Mouse (Mus musculus): ENCODE measurements at regions not wholly inside any gene's neighbourhood (a gene's known extent, or its start where the extent isn't known, plus 50 kb on each side); places are given as distances from the start of the nearest gene placed in this dataset.

DNA sequence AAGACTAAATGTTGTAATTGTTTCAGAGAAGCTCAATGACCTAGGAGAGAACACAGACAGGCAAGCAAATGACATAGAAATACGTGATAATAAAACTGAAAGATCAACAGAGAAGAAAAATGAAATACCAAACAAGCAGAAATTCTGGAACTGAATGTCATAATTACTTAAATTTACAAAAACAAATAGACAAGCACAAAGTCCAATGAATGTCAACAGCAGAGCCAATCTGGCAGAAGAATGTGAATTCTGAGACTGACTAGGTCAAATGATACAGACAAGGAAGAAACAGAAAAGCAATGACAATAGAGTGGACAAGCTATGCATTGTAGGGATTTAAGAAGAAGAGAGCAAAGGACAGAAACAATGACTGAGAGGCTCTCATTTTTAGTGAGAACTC is 143.1 kb upstream of the N4bp1 start:
- ATAC-seq (ENCODE audit: low FRiP score, low TSS enrichment) (no peak), DNase-seq (no peak)
- Histone ChIP-seq H3K27me3 (ENCODE audit: control insufficient read depth, insufficient read depth, low read length) (no peaks in the 10 kb centered on the region), H3K27ac (replicated peaks; ENCODE audit: low read depth, low read length) (no peak overlapping the region), H3K9ac (replicated peaks; ENCODE audit: low read length) (no peak overlapping the region), H3K4me1 (ENCODE audit: control insufficient read depth, insufficient read depth, low read length) (no peaks in the 10 kb centered on the region), H3K4me2 (ENCODE audit: low read length) (no peak overlapping the region), H3K4me3 (replicated peaks; ENCODE audit: low read depth, low read length) (no peak overlapping the region), H3K9me3 (ENCODE audit: control insufficient read depth, low read length) (no peaks in the 10 kb centered on the region), H3K36me3 (ENCODE audit: control insufficient read depth, insufficient read depth, low read length) (no peaks in the 10 kb centered on the region)
- WGBS, result 86% methylated on average over 1 of the region's 1 CpGs

DNA sequence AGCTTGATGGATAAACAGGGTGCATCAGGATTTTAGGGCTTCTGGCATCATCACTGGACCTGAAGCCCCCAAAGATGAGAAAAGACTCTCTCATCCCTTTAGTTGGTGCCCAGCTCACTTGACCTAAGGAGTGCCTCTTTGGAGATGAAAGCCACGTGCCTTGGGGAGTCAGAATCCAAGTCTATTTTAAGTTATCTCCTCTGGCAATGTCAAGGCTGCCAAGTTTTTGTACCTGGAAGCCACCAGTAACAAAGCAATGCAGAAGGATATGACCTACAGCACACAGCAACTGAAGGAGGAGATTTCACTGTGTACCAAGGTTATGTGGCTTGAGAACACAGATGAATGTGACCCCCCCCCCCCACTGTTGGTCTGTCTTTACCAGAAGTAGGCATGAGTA is 140.9 kb upstream of the N4bp1 start:
- no peak overlapping the region for H3K4me3 ChIP-seq (replicated peaks; ENCODE audit: low read depth, low read length)
- ATAC-seq (ENCODE audit: low FRiP score, low TSS enrichment) (no peak), DNase-seq (no peak)
- H3K36me3 ChIP-seq (ENCODE audit: control insufficient read depth, insufficient read depth, low read length), result no peaks in the 10 kb centered on the region
- H3K4me1 ChIP-seq (ENCODE audit: control insufficient read depth, insufficient read depth, low read length), result no peaks in the 10 kb centered on the region
- 56% methylated on average over 1 of the region's 1 CpGs for WGBS
- H3K9me3 ChIP-seq (ENCODE audit: control insufficient read depth, low read length), result no peaks in the 10 kb centered on the region
- no peaks in the 10 kb centered on the region for H3K27me3 ChIP-seq (ENCODE audit: control insufficient read depth, insufficient read depth, low read length)
- H3K9ac ChIP-seq (replicated peaks; ENCODE audit: low read length), result no peak overlapping the region
- H3K27ac ChIP-seq (replicated peaks; ENCODE audit: low read depth, low read length), result no peak overlapping the region
- H3K4me2 ChIP-seq (ENCODE audit: low read length), result no peak overlapping the region

DNA sequence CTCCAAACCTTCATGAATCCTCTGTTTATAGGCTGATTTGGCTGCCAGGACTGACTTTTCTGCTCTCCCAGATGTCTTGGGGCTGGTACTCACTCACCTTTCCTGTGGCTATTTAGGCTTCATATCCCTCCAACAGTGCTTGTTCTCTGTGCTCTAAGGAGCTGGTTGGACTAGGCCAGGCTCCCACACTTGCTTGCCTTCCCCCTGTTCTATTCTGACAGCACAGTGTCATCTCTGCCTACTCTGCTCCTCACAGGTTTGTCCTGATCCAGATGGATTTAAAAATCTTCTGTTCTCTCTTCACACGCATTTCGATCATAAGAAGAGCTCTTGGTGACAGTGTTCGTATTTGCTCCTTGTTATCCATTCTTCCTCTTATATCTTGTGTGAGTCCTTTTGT is 134.7 kb upstream of the N4bp1 start:
- Histone ChIP-seq H3K4me2 (ENCODE audit: low read length) (no peak overlapping the region), H3K9me3 (ENCODE audit: control insufficient read depth, low read length) (no peaks in the 10 kb centered on the region), H3K4me1 (ENCODE audit: control insufficient read depth, insufficient read depth, low read length) (no peaks in the 10 kb centered on the region), H3K27me3 (ENCODE audit: control insufficient read depth, insufficient read depth, low read length) (no peaks in the 10 kb centered on the region), H3K9ac (replicated peaks; ENCODE audit: low read length) (no peak overlapping the region), H3K4me3 (replicated peaks; ENCODE audit: low read depth, low read length) (no peak overlapping the region), H3K36me3 (ENCODE audit: control insufficient read depth, insufficient read depth, low read length) (no peaks in the 10 kb centered on the region), H3K27ac (replicated peaks; ENCODE audit: low read depth, low read length) (no peak overlapping the region)
- no peak for ATAC-seq (ENCODE audit: low FRiP score, low TSS enrichment)
- DNase-seq, result no peak
- 94% methylated on average over 3 of the region's 3 CpGs for WGBS

DNA sequence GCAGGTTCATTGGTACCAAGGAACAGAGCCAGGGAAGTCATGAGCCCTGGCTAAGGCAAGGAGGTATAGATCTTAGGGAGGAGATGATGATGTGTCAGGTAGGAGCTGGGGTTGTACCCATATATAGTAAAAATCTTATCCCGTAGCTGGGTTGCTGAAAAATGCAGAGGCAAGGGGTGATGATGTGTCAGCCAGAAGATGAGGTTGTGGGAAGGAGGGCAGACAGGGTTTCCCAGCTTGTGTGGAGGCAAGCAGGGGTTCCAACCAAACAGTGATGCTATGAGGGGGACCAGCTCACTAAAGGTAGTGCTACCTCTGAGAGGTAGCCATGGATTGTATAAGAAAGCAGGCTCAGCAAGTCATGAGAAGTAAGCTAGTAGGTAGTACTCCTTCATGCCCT is 90.5 kb upstream of the N4bp1 start:
- Histone ChIP-seq H3K27ac (replicated peaks; ENCODE audit: low read depth, low read length) (no peak overlapping the region), H3K27me3 (ENCODE audit: control insufficient read depth, insufficient read depth, low read length) (no peaks in the 10 kb centered on the region), H3K4me2 (ENCODE audit: low read length) (no peak overlapping the region), H3K9ac (replicated peaks; ENCODE audit: low read length) (no peak overlapping the region), H3K4me1 (ENCODE audit: control insufficient read depth, insufficient read depth, low read length) (no peaks in the 10 kb centered on the region), H3K36me3 (ENCODE audit: control insufficient read depth, insufficient read depth, low read length) (no peaks in the 10 kb centered on the region), H3K9me3 (ENCODE audit: control insufficient read depth, low read length) (no peaks in the 10 kb centered on the region), H3K4me3 (replicated peaks; ENCODE audit: low read depth, low read length) (no peak overlapping the region)
- DNase-seq (no peak), ATAC-seq (ENCODE audit: low FRiP score, low TSS enrichment) (no peak)
- 97% methylated on average over 1 of the region's 1 CpGs for WGBS

DNA sequence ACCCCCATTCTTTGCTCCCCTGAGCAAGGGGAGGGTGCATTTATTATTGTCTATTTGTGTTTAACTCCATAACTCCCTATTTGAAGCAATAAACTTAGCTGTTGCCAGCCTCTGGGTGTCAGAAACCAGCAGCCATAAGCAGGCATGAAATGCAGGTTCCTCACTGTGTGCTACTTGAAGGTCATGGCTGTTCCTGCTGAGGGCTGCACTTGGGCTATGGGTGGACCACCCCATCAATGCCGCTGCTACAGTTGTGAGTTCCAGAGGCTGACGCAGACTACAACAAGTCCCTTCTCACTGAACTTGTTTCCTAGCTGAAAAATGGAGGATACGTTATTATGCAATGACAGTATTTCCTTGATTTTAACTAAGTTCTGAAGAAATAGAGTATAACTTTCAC is 86.7 kb upstream of the N4bp1 start:
- Histone ChIP-seq H3K27me3 (ENCODE audit: control insufficient read depth, insufficient read depth, low read length) (no peaks in the 10 kb centered on the region), H3K27ac (replicated peaks; ENCODE audit: low read depth, low read length) (no peak overlapping the region), H3K36me3 (ENCODE audit: control insufficient read depth, insufficient read depth, low read length) (no peaks in the 10 kb centered on the region), H3K4me3 (replicated peaks; ENCODE audit: low read depth, low read length) (no peak overlapping the region), H3K9me3 (ENCODE audit: control insufficient read depth, low read length) (no peaks in the 10 kb centered on the region), H3K4me2 (ENCODE audit: low read length) (no peak overlapping the region), H3K9ac (replicated peaks; ENCODE audit: low read length) (no peak overlapping the region), H3K4me1 (ENCODE audit: control insufficient read depth, insufficient read depth, low read length) (no peaks in the 10 kb centered on the region)
- ATAC-seq (ENCODE audit: low FRiP score, low TSS enrichment), result no peak
- no peak for DNase-seq
- WGBS, result 93% methylated on average over 3 of the region's 3 CpGs

DNA sequence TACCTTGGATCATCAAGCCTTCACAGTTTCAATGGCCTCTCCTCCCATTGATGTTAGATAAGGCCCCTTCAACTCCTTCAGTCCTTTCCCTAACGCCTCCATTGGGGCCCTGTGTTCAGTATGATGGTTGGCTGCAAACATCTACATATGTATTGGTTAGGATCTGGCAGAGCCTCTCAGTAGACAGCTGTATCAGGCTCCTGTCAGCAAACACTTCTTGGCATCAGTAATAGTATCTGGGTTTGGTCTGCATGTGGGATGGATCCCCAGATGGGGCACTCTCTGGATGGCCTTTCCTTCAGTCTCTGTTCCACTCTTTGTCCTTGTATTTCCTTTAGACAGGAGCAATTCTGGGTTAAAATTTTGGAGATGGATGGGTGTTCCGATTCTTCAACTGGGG is 84.0 kb upstream of the N4bp1 start:
- H3K9ac ChIP-seq (replicated peaks; ENCODE audit: low read length), result no peak overlapping the region
- DNase-seq (no peak), ATAC-seq (ENCODE audit: low FRiP score, low TSS enrichment) (no peak)
- no peak overlapping the region for H3K4me3 ChIP-seq (replicated peaks; ENCODE audit: low read depth, low read length)
- H3K36me3 ChIP-seq (ENCODE audit: control insufficient read depth, insufficient read depth, low read length), result no peaks in the 10 kb centered on the region
- WGBS, result 96% methylated on average over 2 of the region's 2 CpGs
- H3K4me2 ChIP-seq (ENCODE audit: low read length), result no peak overlapping the region
- H3K27me3 ChIP-seq (ENCODE audit: control insufficient read depth, insufficient read depth, low read length), result no peaks in the 10 kb centered on the region
- no peaks in the 10 kb centered on the region for H3K4me1 ChIP-seq (ENCODE audit: control insufficient read depth, insufficient read depth, low read length)
- no peaks in the 10 kb centered on the region for H3K9me3 ChIP-seq (ENCODE audit: control insufficient read depth, low read length)
- H3K27ac ChIP-seq (replicated peaks; ENCODE audit: low read depth, low read length), result no peak overlapping the region

DNA sequence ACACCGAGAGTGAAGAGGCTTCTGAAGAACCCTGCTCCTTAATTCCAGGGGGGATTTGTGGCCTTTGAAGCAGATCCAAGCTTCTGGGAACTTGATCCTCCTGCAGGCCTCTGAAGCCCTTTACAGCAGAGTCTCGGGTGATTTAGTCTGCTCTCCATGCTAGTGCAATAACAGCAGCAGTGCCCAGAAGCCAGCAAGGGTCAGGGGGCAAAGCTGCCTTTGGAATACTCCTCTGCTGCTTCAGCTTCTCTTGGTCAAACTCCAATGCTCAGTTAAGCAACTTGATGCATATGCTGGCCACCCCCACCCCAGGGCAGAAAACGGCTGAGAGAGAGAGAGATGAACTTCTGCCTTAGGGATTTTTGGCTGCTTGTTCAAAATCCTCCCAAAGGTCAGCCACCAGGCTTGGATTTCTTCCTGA is 82.8 kb upstream of the N4bp1 start:
- no peaks in the 10 kb centered on the region for H3K27me3 ChIP-seq (ENCODE audit: control insufficient read depth, insufficient read depth, low read length)
- H3K4me2 ChIP-seq (ENCODE audit: low read length), result no peak overlapping the region
- H3K36me3 ChIP-seq (ENCODE audit: control insufficient read depth, insufficient read depth, low read length), result no peaks in the 10 kb centered on the region
- H3K4me3 ChIP-seq (replicated peaks; ENCODE audit: low read depth, low read length), result no peak overlapping the region
- H3K27ac ChIP-seq (replicated peaks; ENCODE audit: low read depth, low read length), result no peak overlapping the region
- ATAC-seq (ENCODE audit: low FRiP score, low TSS enrichment) (no peak), DNase-seq (peak; percentile 50)
- H3K9ac ChIP-seq (replicated peaks; ENCODE audit: low read length), result no peak overlapping the region
- no peaks in the 10 kb centered on the region for H3K4me1 ChIP-seq (ENCODE audit: control insufficient read depth, insufficient read depth, low read length)
- 8% methylated on average over 3 of the region's 3 CpGs for WGBS
- no peaks in the 10 kb centered on the region for H3K9me3 ChIP-seq (ENCODE audit: control insufficient read depth, low read length)

- no peak overlapping the region for H3K9ac ChIP-seq (replicated peaks; ENCODE audit: low read length)
- H3K4me2 ChIP-seq (ENCODE audit: low read length), result peak overlapping the region; percentile 11
These were observed 76.4 kb upstream of the N4bp1 start for GRCm38 (mm10) chr8:86961218-86962195.

More at GRCm38 (mm10) chr8:86961218-86962195, 76.4 kb upstream of the N4bp1 start:
- H3K9me3 ChIP-seq (ENCODE audit: control insufficient read depth, low read length), result no peaks in the 10 kb centered on the region
- ATAC-seq (ENCODE audit: low FRiP score, low TSS enrichment) (peak; percentile 84), DNase-seq (peak; percentile 77)
- WGBS, result 22% methylated on average over 20 of the region's 20 CpGs
- no peak overlapping the region for H3K4me3 ChIP-seq (replicated peaks; ENCODE audit: low read depth, low read length)
- H3K36me3 ChIP-seq (ENCODE audit: control insufficient read depth, insufficient read depth, low read length), result no peaks in the 10 kb centered on the region
- no peak overlapping the region; the same call in 1 of the 2 replicates for H3K27ac ChIP-seq (replicated peaks; ENCODE audit: low read depth, low read length)
- peaks cover 6% of the 10 kb centered on the region; the same call in 1 of the 2 replicates for H3K4me1 ChIP-seq (ENCODE audit: control insufficient read depth, insufficient read depth, low read length)
- H3K27me3 ChIP-seq (ENCODE audit: control insufficient read depth, insufficient read depth, low read length), result no peaks in the 10 kb centered on the region
